Mouse (Mus musculus) heart, postnatal 0 days (tissue): Measurements from ENCODE around the gene Gm1113.

Experiments
- CTCF ChIP-seq: IDR thresholded peaks from 2 replicates; pipeline ENCODE4 v1.5.1; 2016; ENCODE audit warnings: antibody characterized with exemption, control low read depth, low read depth
- EP300 ChIP-seq: IDR thresholded peaks from 2 replicates; pipeline ENCODE4 v1.6.1; 2016; ENCODE audit warnings: antibody characterized with exemption, low read depth

DNA sequence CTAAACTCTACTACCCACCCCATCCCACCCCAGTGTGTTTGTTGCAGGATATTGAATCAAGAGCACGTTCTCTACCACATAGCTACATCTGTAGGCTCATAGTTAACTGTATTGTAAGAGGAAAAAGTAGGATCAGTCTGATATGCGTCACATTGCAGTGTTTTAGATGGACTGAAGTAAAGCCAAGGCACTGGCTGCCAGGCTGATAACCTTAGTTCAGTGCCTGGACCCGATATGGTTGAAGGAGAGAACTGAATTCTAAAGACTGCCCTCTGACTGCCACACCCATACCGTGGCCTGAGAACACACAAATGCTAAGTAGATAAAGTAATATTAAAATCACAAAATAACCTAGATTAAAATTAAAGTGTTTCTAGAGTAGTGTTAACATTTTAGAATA is 17.8 kb upstream of the Gm1113 start:
- TF ChIP-seq EP300 (no peak), CTCF (no peak)
